Mouse (Mus musculus) liver, embryonic 14.5 days (tissue): ENCODE data around the gene Tes. TPM values are rescaled to one million over a fixed set of nuclear protein-coding genes. Genes with fewer than 3 reads are reported as not detected.

Source experiments
- ATAC-seq: fragments of 200-750 bp; cut with Nextera tagmentation; 2 replicates; pipeline ENCODE4 v1.8.0; 2017; ENCODE audit warnings: moderate number of reproducible peaks, mild to moderate bottlenecking, moderate library complexity; ENCODE audit not compliant: insufficient read depth
- DNase-seq, 3 experiments: peaks; one replicate each; pipeline ENCODE4 v3.0.0-alpha.2; 2012 to 2013; ENCODE audit warnings: low read depth in 3 of 3, low spot score in 3 of 3
- H3K27ac ChIP-seq: fragments of 300-500 bp; sonication (generic); 2 replicates; pipeline ENCODE4 v1.5.1; 2014; ENCODE audit warnings: moderate library complexity, mild to moderate bottlenecking, control low read depth, inconsistent platforms
- H3K27me3 ChIP-seq: fragments of 300-500 bp; sonication (generic); 2 replicates; pipeline ENCODE4 v1.6.1; 2014; ENCODE audit warnings: mild to moderate bottlenecking, low read length, moderate library complexity; ENCODE audit not compliant: control insufficient read depth, insufficient read depth
- H3K36me3 ChIP-seq: fragments of 300-500 bp; sonication (generic); replicated peaks from 2 replicates; pipeline ENCODE4 v1.6.1; 2014; ENCODE audit warnings: low read depth; ENCODE audit not compliant: control insufficient read depth, insufficient read depth
- H3K4me1 ChIP-seq, 2 experiments: fragments of 200-500 bp in 1 of 2; fragments of 300-500 bp in 1 of 2; sonication (generic) in 1 of 2; replicated peaks; 2 replicates each; pipeline ENCODE4 v1.6.1; 2012 to 2014; ENCODE audit warnings: antibody characterized with exemption in 1 of 2, inconsistent platforms in 1 of 2, low read length in 1 of 2; ENCODE audit not compliant: control insufficient read depth in 2 of 2, insufficient read depth in 2 of 2
- H3K4me2 ChIP-seq: fragments of 300-500 bp; sonication (generic); 2 replicates; pipeline ENCODE4 v1.6.1; 2014; ENCODE audit warnings: low read depth, mild to moderate bottlenecking, control low read depth, moderate library complexity
- H3K4me3 ChIP-seq, 2 experiments: fragments of 200-500 bp in 1 of 2; fragments of 300-500 bp in 1 of 2; sonication (generic) in 1 of 2; 2 replicates each; pipeline ENCODE4 v1.5.1; 2012 to 2014; ENCODE audit warnings: low read depth in 2 of 2, low read length in 2 of 2, mild to moderate bottlenecking in 2 of 2, control low read depth in 1 of 2, inconsistent platforms in 1 of 2, moderate library complexity in 1 of 2; ENCODE audit not compliant: insufficient read depth in 1 of 2
- H3K9ac ChIP-seq: fragments of 300-500 bp; sonication (generic); replicated peaks from 2 replicates; pipeline ENCODE4 v1.6.1; 2014; ENCODE audit warnings: mild to moderate bottlenecking, control low read depth, moderate library complexity
- H3K9me3 ChIP-seq: fragments of 300-500 bp; sonication (generic); 2 replicates; pipeline ENCODE4 v1.6.1; 2016; ENCODE audit warnings: low read length, mixed read lengths; ENCODE audit not compliant: control insufficient read depth
- CTCF ChIP-seq: IDR thresholded peaks from 2 replicates; pipeline ENCODE4 v1.5.1; 2016; ENCODE audit warnings: antibody characterized with exemption, low read depth, control low read depth
- EP300 ChIP-seq: IDR thresholded peaks from 2 replicates; pipeline ENCODE4 v1.6.1; 2016; ENCODE audit warnings: antibody characterized with exemption, low read depth
- WGBS: fragments of 180-500 bp; shearing (Covaris S2); extraction: QIAGEN DNeasy Blood & Tissue Kit; methylation state at CpG from one replicate; pipeline ENCODE4 v1.1.7; 2014; ENCODE audit not compliant: insufficient replicate concordance; 5-methylcytosine and 5-hydroxymethylcytosine counted together
- polyA plus RNA-seq, 2 experiments: library from polyadenylated mRNA; depleted of rRNA in 1 of 2; stranded (reverse) in 1 of 2; unstranded in 1 of 2; fragments of >200 nt; fragmentation: Nextera tagmentation in 1 of 2; extraction: Ambion mirVana in 1 of 2; gene quantifications; 2 replicates each; pipeline versions ENCODE4 v1.2.1 to v1.2.3; 2012 to 2014

The Tes gene
- polyA plus RNA-seq, 2 experiments, result 2.6 to 4.5 TPM

DNA sequence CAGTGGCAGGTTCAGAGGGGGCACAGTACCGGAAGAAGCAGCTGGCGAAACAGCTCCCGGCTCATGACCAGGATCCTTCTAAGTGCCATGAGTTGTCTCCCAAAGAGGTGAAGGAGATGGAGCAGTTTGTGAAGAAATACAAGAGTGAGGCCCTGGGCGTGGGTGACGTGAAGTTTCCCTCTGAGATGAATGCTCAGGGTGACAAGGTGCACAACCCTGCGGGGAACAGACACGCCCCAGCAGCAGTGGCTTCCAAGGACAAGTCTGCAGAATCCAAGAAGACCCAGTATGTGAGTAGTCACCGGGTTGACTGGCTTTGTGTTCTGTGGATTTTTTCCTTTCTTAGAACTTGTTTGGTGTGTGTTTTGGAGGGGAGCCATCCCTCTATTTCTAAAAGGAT, 32.4 kb downstream of the Tes start:
- Histone ChIP-seq H3K27me3 (no peaks in the 10 kb centered on the region), H3K4me2 (no peak overlapping the region), H3K9me3 (no peaks in the 10 kb centered on the region), H3K27ac (no peak overlapping the region), H3K36me3 (no peaks in the 10 kb centered on the region), H3K4me1 (no peaks in the 10 kb centered on the region), H3K9ac (no peak overlapping the region), H3K4me3 (no peak overlapping the region)
- WGBS, result 70% methylated on average over 8 of the region's 8 CpGs
- no peak for ATAC-seq
- TF ChIP-seq EP300 (no peak), CTCF (no peak)
- no peak for DNase-seq

DNA sequence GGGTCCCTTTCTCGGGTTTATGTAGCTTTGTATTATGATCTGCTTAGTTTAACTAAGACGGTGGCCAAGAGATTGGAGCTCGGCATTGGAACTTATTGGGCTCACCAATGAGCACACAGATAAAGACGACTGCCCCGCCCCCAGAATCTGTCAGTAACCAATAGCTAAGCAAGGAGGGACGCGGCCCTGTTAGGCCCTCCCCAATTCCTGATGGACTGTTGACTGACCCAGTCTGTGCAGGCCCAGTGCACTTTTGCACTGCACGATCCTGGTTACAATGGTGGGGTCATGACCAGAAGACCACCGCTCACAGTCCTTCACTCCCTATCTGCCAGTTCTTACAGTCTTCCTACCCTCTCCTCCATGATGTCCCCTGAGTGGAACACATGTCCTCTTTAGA, 33.6 kb downstream of the Tes start:
- no peak for TF ChIP-seq EP300
- no peak for TF ChIP-seq CTCF
- Histone ChIP-seq H3K27me3 (no peaks in the 10 kb centered on the region), H3K27ac (no peak overlapping the region), H3K9ac (no peak overlapping the region), H3K4me1 (no peaks in the 10 kb centered on the region), H3K4me2 (no peak overlapping the region), H3K36me3 (no peaks in the 10 kb centered on the region), H3K9me3 (no peaks in the 10 kb centered on the region), H3K4me3 (no peak overlapping the region)
- 77% methylated on average over 9 of the region's 9 CpGs for WGBS
- no peak for DNase-seq
- no peak for ATAC-seq

DNA sequence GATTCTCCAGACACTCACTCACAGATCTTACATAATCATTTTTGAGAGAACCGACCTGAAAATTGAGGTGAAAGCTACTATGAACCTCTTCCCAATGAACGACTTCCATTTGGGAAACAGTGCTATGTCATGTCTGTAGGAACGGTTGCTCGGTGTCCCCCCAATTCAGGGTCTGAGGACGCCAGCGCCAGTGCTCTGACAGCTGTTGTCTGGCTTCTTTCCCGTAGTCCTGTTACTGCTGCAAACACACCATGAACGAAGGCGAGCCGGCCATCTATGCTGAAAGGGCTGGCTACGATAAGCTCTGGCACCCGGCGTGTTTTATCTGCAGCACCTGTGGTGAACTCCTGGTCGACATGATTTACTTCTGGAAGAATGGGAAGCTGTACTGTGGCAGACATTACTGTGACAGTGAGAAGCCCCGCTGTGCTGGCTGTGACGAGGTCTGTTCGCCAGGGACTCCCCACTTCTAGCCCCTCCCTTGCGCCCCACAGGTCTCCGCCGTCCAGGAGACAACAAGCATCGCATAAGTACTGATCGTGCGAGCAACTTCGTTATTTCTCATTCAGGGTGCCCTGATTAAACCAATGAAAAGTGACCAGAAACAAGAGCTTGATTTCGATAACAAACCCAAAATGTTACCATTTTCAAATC, 34.7 kb downstream of the Tes start:
- Histone ChIP-seq H3K9me3 (no peaks in the 10 kb centered on the region), H3K36me3 (no peaks in the 10 kb centered on the region), H3K4me1 (no peaks in the 10 kb centered on the region), H3K9ac (no peak overlapping the region), H3K27ac (no peak overlapping the region), H3K4me2 (no peak overlapping the region), H3K4me3 (no peak overlapping the region), H3K27me3 (no peaks in the 10 kb centered on the region)
- TF ChIP-seq EP300, result no peak
- TF ChIP-seq CTCF, result no peak
- no peak for DNase-seq
- ATAC-seq, result no peak
- WGBS, result 75% methylated on average over 25 of the region's 25 CpGs

DNA sequence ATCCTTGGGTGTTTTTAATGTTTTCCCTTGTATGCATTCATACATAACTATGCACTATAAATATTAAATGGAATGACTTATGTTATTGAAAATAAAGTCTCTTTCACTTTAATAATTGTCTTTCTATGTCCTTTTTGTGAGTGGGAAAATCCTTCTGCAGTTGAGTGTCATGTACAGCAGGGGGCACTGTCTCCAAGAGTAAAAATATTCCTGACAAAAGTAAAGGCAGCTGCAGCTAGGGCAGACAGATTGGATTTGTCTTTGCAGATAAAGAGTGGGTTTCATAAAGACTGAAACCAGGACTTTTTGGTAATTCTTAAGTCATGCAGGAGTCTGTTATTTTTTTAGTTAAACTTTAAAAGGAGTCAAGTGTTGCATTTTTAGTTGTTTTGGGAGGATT, 40.8 kb downstream of the Tes start:
- no peaks in the 10 kb centered on the region for H3K27me3 ChIP-seq
- no peaks in the 10 kb centered on the region for H3K36me3 ChIP-seq
- no peak overlapping the region for H3K4me2 ChIP-seq
- ATAC-seq (no peak), DNase-seq (peak in 2 of 3 experiments; percentile 6 to 15)
- no peaks in the 10 kb centered on the region for H3K4me1 ChIP-seq
- no peak overlapping the region for H3K4me3 ChIP-seq
- H3K9me3 ChIP-seq, result no peaks in the 10 kb centered on the region
- no peak overlapping the region for H3K9ac ChIP-seq
- TF ChIP-seq EP300 (no peak), CTCF (peak; percentile 47)
- H3K27ac ChIP-seq, result no peak overlapping the region

DNA sequence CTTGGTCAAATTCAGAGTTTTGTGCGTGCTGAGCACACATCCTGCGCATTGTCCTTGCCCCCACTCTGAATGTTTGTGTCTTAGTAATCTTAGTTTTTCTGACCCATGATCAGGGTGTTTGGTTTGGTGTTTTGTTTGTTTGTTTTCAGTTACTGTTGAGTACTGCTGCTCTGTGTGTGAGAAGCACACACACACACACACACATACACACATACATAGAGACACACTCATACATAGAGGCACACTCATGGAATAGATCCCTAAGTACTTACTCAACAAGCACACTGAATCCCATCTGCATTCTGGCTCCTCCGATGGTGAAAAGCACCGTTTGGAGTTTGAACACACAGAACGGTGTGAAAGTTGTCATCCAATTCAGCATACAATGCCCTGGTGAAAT, 41.5 kb downstream of the Tes start:
- Histone ChIP-seq H3K36me3 (no peaks in the 10 kb centered on the region), H3K27me3 (no peaks in the 10 kb centered on the region), H3K4me3 (no peak overlapping the region), H3K4me2 (no peak overlapping the region), H3K27ac (no peak overlapping the region), H3K4me1 (no peaks in the 10 kb centered on the region), H3K9ac (no peak overlapping the region), H3K9me3 (no peaks in the 10 kb centered on the region)
- DNase-seq (no peak), ATAC-seq (no peak)
- no peak for TF ChIP-seq EP300
- no peak for TF ChIP-seq CTCF
- WGBS, result 76% methylated on average over 5 of the region's 5 CpGs
